Mouse (Mus musculus): ENCODE results near the gene Dhrs2.
A peak's percentile ranks its signal among the peaks of the same experiment; 100 is the strongest.

DNA sequence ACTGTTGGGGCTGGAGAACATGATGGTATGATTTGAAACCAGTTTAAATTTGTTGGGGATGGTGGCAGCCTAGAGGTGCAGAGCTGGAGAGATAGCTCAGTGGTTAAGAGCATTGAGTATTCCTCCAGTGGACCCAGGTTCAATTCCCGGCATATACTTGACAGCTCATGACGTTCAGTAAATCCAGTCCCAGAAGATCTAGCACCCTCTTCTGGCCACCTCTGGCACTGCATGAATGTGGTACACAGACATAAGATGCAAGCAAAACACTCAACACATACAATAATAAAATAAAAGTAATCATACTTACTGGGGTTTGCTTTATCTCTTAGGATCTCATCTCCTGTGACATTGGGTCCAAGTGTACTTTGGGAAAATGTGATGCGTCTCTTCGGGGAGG is 7.3 kb upstream of the Dhrs2 start:
- TF ChIP-seq CTCF (IDR thresholded peaks at IDR 0.05; ENCODE audit: low read depth) (peak; percentile 71), EP300 (optimal IDR thresholded peaks at IDR 0.05) (no peak)

All from stomach, postnatal 0 days (tissue).